Mouse (Mus musculus) neural tube, embryonic 11.5 days (tissue): ENCODE data around the gene Stat3. TPM values are rescaled to one million over a fixed set of nuclear protein-coding genes. Genes with fewer than 3 reads are reported as not detected.

ENCODE experiments used
- ATAC-seq: fragments of 200-750 bp; cut with Nextera tagmentation; 2 replicates; pipeline ENCODE4 v1.8.0; 2017; ENCODE audit warnings: moderate number of reproducible peaks, mild to moderate bottlenecking, moderate TSS enrichment, moderate library complexity; ENCODE audit not compliant: insufficient read depth, low FRiP score, low TSS enrichment
- DNase-seq: peaks from one replicate; pipeline ENCODE4 v3.0.0-alpha.2; 2015; ENCODE audit warnings: low spot score
- H3K27ac ChIP-seq: fragments of 300-500 bp; sonication (generic); 2 replicates; pipeline ENCODE4 v1.5.1; 2014; ENCODE audit warnings: low read depth, mild to moderate bottlenecking, low read length
- H3K27me3 ChIP-seq: fragments of 300-500 bp; sonication (generic); 2 replicates; pipeline ENCODE4 v1.6.1; 2014; ENCODE audit warnings: mild to moderate bottlenecking, low read length, mixed read lengths; ENCODE audit not compliant: control insufficient read depth, insufficient read depth
- H3K36me3 ChIP-seq: fragments of 300-500 bp; sonication (generic); 2 replicates; pipeline ENCODE4 v1.6.1; 2014; ENCODE audit warnings: mild to moderate bottlenecking, low read length, moderate library complexity, mixed read lengths; ENCODE audit not compliant: control insufficient read depth, insufficient read depth
- H3K4me1 ChIP-seq: fragments of 300-500 bp; sonication (generic); 2 replicates; pipeline ENCODE4 v1.6.1; 2014; ENCODE audit warnings: low read length, mixed read lengths; ENCODE audit not compliant: control insufficient read depth, insufficient read depth
- H3K4me2 ChIP-seq: fragments of 300-500 bp; sonication (generic); 2 replicates; pipeline ENCODE4 v1.6.1; 2014; ENCODE audit warnings: low read depth, mild to moderate bottlenecking, moderate library complexity
- H3K4me3 ChIP-seq: fragments of 300-500 bp; sonication (generic); 2 replicates; pipeline ENCODE4 v1.5.1; 2014; ENCODE audit warnings: low read depth, low read length
- H3K9ac ChIP-seq: fragments of 300-500 bp; sonication (generic); 2 replicates; pipeline ENCODE4 v1.6.1; 2014; ENCODE audit warnings: mild to moderate bottlenecking, low read length
- H3K9me3 ChIP-seq: fragments of 300-500 bp; sonication (generic); 2 replicates; pipeline ENCODE4 v1.6.1; 2016; ENCODE audit warnings: low read length; ENCODE audit not compliant: control insufficient read depth
- WGBS: fragments of 180-500 bp; shearing (Covaris S2); extraction: QIAGEN DNeasy Blood & Tissue Kit; methylation state at CpG from one replicate; pipeline ENCODE4 v1.1.7; 2014; 5-methylcytosine and 5-hydroxymethylcytosine counted together
- polyA plus RNA-seq: library from polyadenylated mRNA; unstranded; fragments of >200 nt; fragmentation: Nextera tagmentation; extraction: Ambion mirVana; gene quantifications from 2 replicates; pipeline ENCODE4 v1.2.1, GENCODE M21; 2014

Gene Stat3
- polyA plus RNA-seq, 1 experiment from 2014 or later = 42.1 TPM

DNA sequence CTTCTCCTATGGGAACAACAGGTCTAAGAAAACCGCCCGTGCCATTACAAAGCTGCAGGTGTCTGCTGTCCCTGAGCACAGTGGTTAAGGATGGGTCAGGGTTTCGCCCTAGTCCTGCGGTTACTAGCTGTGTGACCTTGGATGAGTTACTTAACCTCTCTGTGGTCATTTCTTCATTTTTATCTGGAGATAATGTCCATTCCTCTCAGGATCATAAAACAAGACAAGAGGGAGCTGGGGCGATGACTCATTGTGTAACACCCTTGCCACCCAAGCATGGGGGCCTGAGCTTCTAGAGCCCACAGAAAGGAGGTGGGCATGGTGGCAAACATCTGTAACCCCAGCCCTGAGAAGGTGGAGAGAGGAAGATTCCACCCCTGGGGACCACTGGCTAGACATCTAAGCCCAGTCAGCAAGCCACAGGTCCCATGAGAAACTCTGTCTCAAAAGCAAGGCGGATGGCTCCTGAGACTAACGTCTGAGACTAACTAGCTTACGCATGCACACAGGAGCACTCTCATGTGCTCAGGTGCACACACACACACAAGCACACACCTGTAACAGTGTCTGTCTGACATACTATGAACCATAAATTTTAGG lies 96.2 kb downstream of the Stat3 start:
- WGBS = 90% methylated on average over 8 of the region's 8 CpGs
- Histone ChIP-seq H3K27ac (no peak overlapping the region), H3K4me2 (no peak overlapping the region), H3K9ac (no peak overlapping the region), H3K4me1 (no peaks in the 10 kb centered on the region), H3K9me3 (no peaks in the 10 kb centered on the region), H3K36me3 (no peaks in the 10 kb centered on the region), H3K4me3 (no peak overlapping the region), H3K27me3 (no peaks in the 10 kb centered on the region)
- DNase-seq (no peak), ATAC-seq (no peak)

DNA sequence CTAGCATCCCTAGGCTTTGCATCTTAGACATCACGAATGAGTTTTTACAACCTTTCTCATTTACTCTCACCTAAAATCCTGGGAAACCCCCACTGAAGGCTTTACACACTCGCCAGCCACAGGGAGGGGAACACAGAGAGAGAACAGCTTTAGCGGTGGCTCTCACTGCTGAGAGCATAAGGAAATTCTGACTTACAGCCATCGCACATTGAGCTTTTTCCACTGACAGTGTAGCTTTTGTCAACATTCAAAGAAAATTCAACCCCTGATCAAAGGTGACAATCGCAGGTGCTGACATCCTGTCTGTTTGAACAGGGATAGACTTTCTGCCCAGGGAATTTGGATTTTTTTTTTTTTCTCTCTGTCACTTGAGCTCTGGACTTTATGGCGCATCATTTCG lies 97.3 kb downstream of the Stat3 start:
- no peaks in the 10 kb centered on the region for H3K4me1 ChIP-seq
- H3K9me3 ChIP-seq = no peaks in the 10 kb centered on the region
- H3K36me3 ChIP-seq = no peaks in the 10 kb centered on the region
- no peak overlapping the region for H3K4me3 ChIP-seq
- no peak overlapping the region for H3K9ac ChIP-seq
- 85% methylated on average over 7 of the region's 7 CpGs for WGBS
- H3K27me3 ChIP-seq = no peaks in the 10 kb centered on the region
- DNase-seq = no peak
- H3K4me2 ChIP-seq = no peak overlapping the region
- ATAC-seq = no peak
- no peak overlapping the region for H3K27ac ChIP-seq

DNA sequence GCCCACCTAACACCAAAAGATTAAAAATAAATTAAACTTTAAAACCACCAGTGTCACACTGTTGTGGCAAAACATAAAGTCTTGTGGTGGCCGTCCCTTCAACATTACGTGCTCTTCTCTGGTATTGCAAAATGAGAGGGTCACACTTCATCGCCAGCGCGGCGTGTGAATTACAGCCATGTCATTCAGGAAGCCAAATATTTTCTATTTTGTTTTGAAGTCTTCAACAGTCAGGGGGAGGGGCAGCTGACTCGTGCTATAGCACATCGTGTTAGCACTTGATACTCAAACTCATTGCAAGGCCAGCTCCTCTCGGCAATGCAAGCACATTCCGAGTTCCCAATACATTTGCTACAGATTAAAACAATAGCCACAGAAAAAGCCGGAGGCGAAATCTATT lies 98.5 kb downstream of the Stat3 start:
- no peak for DNase-seq
- H3K36me3 ChIP-seq = no peaks in the 10 kb centered on the region
- no peaks in the 10 kb centered on the region for H3K4me1 ChIP-seq
- H3K27me3 ChIP-seq = no peaks in the 10 kb centered on the region
- no peak for ATAC-seq
- H3K4me2 ChIP-seq = no peak overlapping the region
- H3K9me3 ChIP-seq = no peaks in the 10 kb centered on the region
- 82% methylated on average over 12 of the region's 12 CpGs for WGBS
- H3K9ac ChIP-seq = no peak overlapping the region
- no peak overlapping the region for H3K4me3 ChIP-seq
- H3K27ac ChIP-seq = no peak overlapping the region

GRCm38 (mm10) chr11:100839523-100839922 lies 99.8 kb downstream of the Stat3 start:
- ATAC-seq = no peak
- Histone ChIP-seq H3K4me3 (no peak overlapping the region), H3K9me3 (no peaks in the 10 kb centered on the region), H3K27me3 (no peaks in the 10 kb centered on the region), H3K9ac (no peak overlapping the region), H3K27ac (no peak overlapping the region), H3K4me1 (no peaks in the 10 kb centered on the region), H3K4me2 (no peak overlapping the region), H3K36me3 (no peaks in the 10 kb centered on the region)
- WGBS = 80% methylated on average over 8 of the region's 8 CpGs
- DNase-seq = no peak

DNA sequence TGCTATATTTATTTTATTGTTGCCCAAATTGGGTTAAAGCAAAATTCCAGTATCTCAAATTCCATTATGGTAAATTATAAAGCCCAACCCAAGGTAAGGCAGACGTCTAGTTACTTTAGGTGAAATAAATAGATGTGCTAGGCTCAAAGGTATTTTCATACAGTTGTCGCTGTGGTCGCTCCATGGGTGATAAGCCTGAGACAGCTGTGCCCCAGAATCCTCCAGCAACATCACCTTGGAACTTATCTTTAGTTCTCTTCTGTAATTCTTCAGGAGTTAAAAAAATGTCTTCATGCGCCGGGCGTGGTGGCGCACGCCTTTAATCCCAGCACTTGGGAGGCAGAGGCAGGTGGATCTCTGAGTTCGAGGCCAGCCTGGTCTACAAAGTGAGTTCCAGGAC lies 100.4 kb downstream of the Stat3 start:
- no peak overlapping the region for H3K4me3 ChIP-seq
- DNase-seq (no peak), ATAC-seq (no peak)
- H3K9ac ChIP-seq = no peak overlapping the region
- no peaks in the 10 kb centered on the region for H3K9me3 ChIP-seq
- H3K4me2 ChIP-seq = no peak overlapping the region
- WGBS = 94% methylated on average over 9 of the region's 9 CpGs
- no peak overlapping the region for H3K27ac ChIP-seq
- no peaks in the 10 kb centered on the region for H3K36me3 ChIP-seq
- H3K27me3 ChIP-seq = no peaks in the 10 kb centered on the region
- no peaks in the 10 kb centered on the region for H3K4me1 ChIP-seq

DNA sequence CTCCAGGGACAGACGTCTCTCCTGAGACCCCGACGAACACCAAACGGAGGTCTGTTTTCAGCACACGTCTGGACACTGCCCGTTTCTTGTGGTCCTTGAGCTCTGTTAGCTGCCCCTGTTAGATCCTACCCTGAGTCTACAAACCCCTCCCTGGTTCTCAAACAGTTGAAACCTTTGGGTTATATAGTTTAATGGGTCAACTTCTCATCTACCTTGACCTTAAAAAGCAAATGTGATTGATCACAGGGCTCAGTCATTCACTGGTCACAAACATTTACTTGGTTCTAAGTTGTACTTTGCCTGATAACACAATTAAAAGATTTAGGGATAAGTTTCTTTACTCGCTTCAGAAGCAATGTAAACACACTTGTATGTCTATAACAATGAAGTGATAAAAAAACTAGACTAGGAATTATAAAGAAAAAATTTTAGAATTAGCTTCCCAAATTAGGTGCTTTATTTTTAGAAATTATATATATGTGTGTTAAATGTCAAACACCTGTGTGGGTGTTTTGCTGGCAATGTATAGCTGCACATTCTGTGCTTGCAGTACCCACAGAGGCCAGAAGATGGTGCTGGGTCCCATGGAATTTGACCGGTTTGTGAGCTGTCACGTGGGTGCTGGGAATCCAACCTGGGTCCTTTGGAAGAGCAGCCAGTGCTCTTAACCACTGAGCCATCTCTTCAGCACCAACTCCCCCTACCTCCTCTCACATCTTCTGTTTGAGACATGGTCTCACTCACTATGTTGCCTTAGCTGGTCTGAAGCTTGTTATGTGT lies 102.2 kb downstream of the Stat3 start:
- Histone ChIP-seq H3K9me3 (no peaks in the 10 kb centered on the region), H3K9ac (no peak overlapping the region), H3K27me3 (no peaks in the 10 kb centered on the region), H3K4me1 (no peaks in the 10 kb centered on the region), H3K36me3 (no peaks in the 10 kb centered on the region), H3K4me3 (no peak overlapping the region), H3K4me2 (no peak overlapping the region), H3K27ac (no peak overlapping the region)
- 81% methylated on average over 9 of the region's 9 CpGs for WGBS
- no peak for DNase-seq
- no peak for ATAC-seq

Other genes with a start within 250 kb of the Stat3 start
- gene Zfp385c, start 247.1 kb downstream of the Stat3 start, polyA plus RNA-seq = 0.32 TPM in 1 of 2 replicates, not detected in the other
- 1.4 and 1.9 TPM in 2 replicates for gene Dhx58, start 235.3 kb downstream of the Stat3 start, polyA plus RNA-seq
- gene Kat2a, start 227.1 kb downstream of the Stat3 start, polyA plus RNA-seq = 61.3 and 66.4 TPM in 2 replicates
- not detected in 2 replicates for gene Hspb9, start 225.7 kb downstream of the Stat3 start, polyA plus RNA-seq
- gene Rab5c, start 201.3 kb downstream of the Stat3 start, polyA plus RNA-seq = 58.8 and 63.3 TPM in 2 replicates
- 2.2 and 2.4 TPM in 2 replicates for gene Kcnh4, start 179.6 kb downstream of the Stat3 start, polyA plus RNA-seq
- not detected in 2 replicates for gene Hcrt, start 176.6 kb downstream of the Stat3 start, polyA plus RNA-seq
- 2.2 and 2.4 TPM in 2 replicates for gene Ghdc, start 168.6 kb downstream of the Stat3 start, polyA plus RNA-seq
- gene Stat5b, start 88.8 kb downstream of the Stat3 start, polyA plus RNA-seq = 18.3 and 20.2 TPM in 2 replicates
- gene Stat5a, start 80.2 kb downstream of the Stat3 start, polyA plus RNA-seq = 1.3 and 1.9 TPM in 2 replicates
- 11.4 and 12.3 TPM in 2 replicates for gene Cavin1, start 31.3 kb upstream of the Stat3 start, polyA plus RNA-seq
- gene Atp6v0a1, start 69.9 kb upstream of the Stat3 start, polyA plus RNA-seq = 50.2 and 54.1 TPM in 2 replicates
- gene Naglu, start 130.5 kb upstream of the Stat3 start, polyA plus RNA-seq = 5.8 and 5.9 TPM in 2 replicates
- gene Hsd17b1, start 138.9 kb upstream of the Stat3 start, polyA plus RNA-seq = not detected in 2 replicates
- 55.5 and 55.9 TPM in 2 replicates for gene Coasy, start 143.0 kb upstream of the Stat3 start, polyA plus RNA-seq
- gene Mlx, start 147.7 kb upstream of the Stat3 start, polyA plus RNA-seq = 55.6 and 61.6 TPM in 2 replicates
- gene Psmc3ip, start 155.9 kb upstream of the Stat3 start, polyA plus RNA-seq = 49.3 and 50.8 TPM in 2 replicates
- gene Retreg3, start 180.4 kb upstream of the Stat3 start, polyA plus RNA-seq = 14.3 and 14.4 TPM in 2 replicates
- 111 and 116 TPM in 2 replicates for gene Tubg1, start 180.4 kb upstream of the Stat3 start, polyA plus RNA-seq
- gene Tubg2, start 216.4 kb upstream of the Stat3 start, polyA plus RNA-seq = 6.2 and 6.9 TPM in 2 replicates
- 0.94 and 1.0 TPM in 2 replicates for gene Cntnap1, start 231.0 kb upstream of the Stat3 start, polyA plus RNA-seq
- 9.2 and 11.8 TPM in 2 replicates for gene Plekhh3, start 231.8 kb upstream of the Stat3 start, polyA plus RNA-seq
- 0.14 and 0.44 TPM in 2 replicates for gene Ccr10, start 235.9 kb upstream of the Stat3 start, polyA plus RNA-seq